Mouse (Mus musculus): ENCODE data around the gene Ppm1b.

Ppm1b gene

DNA sequence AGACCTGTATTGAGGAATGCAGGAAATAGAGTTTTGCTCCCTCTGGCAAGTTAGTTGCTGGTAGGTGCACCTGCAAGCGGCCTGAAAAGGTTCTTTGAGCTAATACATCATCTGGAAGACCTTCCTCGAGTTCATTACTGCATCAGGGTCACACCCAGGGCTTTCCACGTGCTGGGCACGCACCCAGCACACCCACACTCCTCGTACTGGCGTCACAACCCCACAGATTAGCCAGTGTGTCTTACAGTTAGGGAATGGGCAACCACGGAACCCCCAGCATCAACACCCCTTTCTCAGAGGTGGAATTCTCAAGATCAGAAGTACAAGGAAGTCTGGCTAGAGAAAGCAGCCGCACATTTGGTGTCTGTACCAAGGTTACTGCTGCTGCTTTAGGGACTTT is 67.7 kb downstream of the Ppm1b start:
- no peak for DNase-seq (ENCODE audit: low spot score)

DNA sequence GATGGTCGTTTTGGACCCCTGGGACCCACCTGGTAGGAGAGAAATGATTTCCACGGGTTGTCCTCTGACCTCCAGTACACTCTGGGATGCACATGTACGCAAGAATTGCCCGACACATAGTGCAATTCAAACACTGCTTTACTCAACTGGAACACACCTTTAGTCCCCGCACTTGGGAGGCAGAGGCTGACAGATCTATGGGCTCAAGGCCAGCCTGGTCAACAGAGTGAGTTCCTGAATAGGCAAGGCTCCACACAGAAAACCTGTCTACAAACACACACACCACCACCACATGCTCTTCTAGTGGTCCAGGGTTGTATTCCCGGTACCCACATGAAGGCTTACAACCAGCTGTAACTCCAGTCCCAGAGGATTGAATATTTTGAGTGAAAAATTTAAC is 68.6 kb downstream of the Ppm1b start:
- DNase-seq (ENCODE audit: low spot score) = no peak

DNA sequence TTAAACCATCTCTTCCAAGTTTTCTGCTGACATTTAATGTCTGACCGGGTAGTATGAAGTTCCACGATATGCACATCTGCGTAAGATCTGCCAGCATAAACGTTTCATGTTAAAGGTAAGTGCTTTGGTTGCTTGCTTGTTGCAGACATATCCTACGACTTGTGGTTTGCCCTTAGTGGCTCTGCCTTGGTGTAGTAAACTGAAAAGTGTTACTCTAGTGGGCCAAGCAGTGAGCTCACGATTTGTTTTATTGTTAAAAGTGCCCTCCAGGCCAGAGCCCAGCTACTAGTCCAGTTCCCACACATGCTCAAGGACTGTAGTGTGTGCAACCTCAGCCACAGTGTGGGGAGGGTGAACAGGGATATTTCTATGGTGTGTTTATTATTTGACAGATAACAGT is 69.9 kb downstream of the Ppm1b start:
- no peak for DNase-seq (ENCODE audit: low spot score)

DNA sequence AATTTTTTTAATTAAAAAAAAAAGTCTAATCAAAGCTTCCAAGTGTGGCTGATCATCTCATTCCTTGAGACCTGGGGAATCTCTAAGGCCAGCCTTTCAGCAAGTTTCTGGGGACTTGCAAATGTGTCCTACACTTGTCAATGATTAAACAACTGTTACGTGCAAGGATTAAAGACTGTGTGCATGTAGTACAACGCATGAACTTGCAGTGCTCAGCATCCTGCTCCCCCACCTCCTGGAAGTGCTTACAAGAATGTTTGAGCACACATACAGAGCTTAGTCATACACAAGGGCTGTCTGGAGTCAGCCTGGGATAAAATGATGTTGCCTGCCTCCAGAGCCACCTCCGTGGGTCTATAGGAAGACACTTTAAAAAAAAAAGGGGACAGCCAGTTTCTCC is 70.7 kb downstream of the Ppm1b start:
- DNase-seq (ENCODE audit: low spot score) = no peak

DNA sequence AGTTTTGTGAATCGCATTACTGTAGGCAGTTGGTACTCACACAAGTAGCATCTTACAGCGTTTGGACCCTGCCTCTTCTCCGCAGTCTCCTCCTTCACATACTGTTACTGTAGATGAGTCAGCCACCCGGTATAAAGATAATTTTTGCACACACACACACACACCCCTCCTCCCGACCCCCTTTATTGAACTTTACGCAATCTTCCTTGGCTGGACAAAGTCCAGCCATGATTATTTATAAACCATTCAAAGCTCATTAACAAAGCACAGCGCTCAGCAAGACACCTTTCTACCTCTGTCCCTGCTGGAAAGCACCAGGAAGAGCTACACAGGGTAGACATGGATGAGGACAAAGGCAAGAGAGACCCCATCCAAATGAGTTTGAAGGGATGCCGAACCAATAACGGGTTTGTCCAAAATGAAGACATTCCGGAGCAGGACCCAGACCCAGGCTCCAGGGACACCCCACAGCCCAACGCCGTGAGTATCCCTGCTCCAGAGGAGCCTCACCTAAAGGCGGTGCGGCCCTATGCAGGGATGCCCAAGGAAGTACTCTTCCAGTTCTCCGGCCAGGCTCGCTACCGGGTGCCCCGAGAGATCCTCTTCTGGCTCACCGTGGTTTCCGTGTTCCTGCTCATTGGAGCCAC is 71.7 kb downstream of the Ppm1b start, which contains the start of gene Slc3a1:
TSS of gene Slc3a1 (plus strand) at position 284 of the 647 bp plus-strand sequence.
- no peak for DNase-seq (ENCODE audit: low spot score)

DNA sequence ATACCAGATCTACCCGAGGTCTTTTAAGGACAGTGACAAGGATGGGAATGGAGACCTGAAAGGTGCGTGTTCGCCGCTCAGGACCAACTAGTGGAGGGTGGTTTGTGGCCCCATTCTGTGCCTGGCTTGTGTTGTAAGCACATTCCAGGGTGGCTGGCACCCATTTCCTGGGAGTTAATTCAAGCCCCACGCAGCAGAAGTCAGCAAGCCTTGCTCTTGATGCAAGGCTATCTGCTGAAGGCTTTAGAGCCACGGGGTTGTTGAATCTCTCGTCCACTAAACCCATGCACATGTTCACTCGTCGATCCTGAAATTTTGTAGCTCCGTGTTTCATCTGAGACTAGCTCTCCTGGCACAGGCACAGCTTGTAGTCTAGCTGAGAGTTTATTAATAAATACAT is 72.3 kb downstream of the Ppm1b start:
- DNase-seq (ENCODE audit: low spot score) = no peak

DNA sequence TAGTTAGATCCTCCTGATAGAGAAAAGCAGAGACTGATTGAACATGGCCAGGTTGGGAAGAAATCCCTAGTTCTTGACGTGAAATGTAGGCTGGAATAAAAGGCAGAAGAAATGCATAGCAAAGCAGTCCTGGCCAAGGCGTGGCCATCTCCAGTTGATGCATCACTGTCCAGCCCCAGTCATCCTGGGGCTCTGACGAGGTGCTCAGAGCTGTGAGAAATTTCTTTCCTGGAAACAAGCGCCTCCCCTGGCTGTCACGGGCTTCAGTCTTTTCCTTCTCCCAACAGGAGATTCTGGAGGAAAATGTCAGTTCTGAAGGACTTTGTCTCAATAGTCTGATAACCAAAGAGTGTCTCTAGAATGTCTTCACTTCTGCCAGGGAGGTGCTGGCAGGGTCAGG is 74.1 kb downstream of the Ppm1b start:
- DNase-seq (ENCODE audit: low spot score) = no peak

DNA sequence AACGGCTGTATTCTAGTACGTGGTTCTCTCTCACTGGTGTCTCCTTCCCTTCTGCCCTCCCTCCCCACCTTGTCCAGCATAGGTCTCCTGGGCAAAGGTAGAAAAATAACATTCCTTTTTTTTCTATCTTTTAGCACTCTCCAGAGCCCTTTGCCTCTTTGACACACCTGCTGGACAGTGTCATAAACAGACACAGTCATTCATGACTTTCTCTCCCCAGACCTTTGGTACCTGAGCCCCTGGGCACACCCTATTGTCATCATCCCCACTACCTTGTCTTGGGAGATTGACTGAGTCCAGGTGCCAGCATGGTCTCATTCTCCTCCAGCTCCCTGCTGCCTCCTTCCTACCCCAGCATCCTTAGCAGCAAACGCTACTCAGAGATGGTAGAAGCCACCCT is 76.5 kb downstream of the Ppm1b start:
- DNase-seq (ENCODE audit: low spot score) = no peak

DNA sequence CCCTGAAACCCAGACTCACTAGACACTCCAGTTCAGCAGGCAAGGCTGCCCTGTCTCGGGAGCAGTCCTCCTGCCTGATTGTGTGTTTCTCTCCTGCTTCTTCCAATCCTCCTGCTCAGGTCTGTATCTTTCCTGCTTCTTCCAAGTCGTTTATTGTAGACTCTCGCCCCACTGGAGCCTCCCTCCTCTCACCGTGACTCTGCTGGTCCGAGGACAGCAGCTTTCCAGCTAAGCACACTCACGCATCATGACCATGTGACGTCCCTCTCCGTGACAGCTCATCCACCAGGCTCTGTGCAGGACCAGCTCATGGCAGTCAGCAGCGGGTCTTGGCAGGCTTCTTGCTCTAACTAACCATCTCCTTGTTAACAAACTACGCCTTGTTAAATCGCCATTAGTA is 77.5 kb downstream of the Ppm1b start:
- DNase-seq (ENCODE audit: low spot score) = no peak

DNA sequence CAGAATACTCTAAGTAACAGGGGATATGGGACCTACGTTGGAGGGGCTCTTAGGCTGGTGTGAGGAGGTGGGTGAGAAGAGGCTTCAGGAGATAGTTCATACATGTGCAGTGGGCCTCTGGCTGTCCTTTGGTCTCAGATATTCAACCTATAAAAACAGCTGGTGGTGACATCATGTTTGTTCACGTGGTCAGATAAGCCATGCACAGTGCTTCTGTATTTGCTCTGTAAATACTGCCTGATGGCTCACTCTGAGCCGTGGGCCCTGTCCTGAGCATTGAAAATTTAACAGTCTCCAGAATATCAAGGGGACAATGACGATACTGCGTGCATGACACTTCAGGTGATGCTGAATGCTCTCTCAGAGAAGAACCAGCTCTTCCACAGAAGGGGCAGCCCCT is 81.3 kb downstream of the Ppm1b start:
- no peak for DNase-seq (ENCODE audit: low spot score)

DNA sequence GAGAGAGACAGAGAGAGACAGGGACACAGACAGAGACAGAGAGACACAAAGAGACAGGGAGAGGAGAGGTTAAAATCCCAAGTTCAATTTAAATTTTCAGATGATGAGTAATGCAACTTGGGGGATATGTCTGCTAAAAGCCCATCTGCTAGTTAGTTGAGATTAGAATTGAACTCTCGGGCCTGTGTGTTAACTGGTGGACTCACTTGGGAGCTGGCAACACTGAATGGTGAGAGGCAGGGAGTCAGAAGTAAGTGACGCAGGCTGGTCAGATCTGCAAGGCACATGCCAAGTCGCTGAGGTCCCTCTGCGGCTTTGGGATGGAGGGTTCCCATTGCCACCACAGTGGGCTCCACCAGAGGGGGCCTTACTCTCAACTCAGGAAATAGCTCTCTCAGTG is 81.8 kb downstream of the Ppm1b start:
- no peak for DNase-seq (ENCODE audit: low spot score)

DNA sequence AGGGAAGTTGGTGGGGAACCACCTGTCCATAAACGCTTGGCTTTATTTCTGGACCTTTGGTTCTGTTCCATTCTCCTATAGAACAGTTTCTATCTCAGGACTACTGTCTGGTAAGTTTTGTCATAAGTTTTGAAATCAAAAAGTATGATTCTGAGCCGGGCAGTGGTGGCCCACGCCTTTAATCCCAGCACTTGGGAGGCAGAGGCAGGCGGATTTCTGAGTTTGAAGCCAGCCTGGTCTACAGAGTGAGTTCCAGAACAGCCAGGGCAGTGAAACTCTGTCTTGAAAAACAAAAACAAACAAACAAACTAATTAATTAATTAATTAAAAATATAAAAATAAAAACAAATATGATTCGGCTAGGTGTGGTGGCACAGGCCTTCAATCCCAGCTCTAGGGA is 82.2 kb downstream of the Ppm1b start:
- DNase-seq (ENCODE audit: low spot score) = no peak

DNA sequence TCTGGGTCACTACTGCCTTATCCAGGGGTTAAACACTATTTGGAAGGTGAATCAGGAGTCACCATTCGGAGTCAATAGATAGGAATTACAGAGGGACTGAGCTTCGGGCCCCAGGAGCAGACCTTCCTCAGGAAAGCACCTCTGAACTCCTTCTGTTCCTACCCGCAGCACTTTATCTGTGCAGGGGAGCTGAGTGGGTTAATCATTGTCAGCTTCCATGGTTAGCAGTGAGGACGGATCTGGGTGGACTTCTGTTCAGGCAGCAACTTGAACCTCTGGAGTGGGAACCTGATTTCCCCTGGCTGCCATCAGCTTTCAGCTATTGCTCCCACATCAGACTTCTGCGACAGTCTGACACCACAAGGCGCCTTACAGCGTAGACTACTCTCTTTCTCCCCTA is 84.4 kb downstream of the Ppm1b start:
- no peak for DNase-seq (ENCODE audit: low spot score)

DNA sequence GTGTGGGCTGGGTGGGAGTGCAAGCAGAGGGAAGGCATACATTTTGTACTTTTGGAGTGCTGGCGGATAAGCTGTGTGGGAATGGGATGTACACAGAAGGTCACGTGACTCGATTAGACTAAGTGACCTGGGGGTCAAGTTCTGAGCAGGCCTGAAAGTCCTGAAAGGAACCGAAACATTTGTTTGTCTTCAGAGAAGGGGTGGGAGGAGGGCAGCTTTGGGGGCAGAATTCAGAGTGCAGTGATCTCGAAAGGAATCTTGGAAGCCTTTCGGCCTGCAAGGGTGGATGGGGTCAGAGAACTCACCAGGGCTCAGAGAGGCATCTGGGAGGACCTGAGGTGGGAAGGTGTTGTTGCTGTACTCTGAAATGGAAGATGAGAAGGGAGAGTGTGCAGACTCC is 85.9 kb downstream of the Ppm1b start:
- DNase-seq (ENCODE audit: low spot score) = no peak

DNA sequence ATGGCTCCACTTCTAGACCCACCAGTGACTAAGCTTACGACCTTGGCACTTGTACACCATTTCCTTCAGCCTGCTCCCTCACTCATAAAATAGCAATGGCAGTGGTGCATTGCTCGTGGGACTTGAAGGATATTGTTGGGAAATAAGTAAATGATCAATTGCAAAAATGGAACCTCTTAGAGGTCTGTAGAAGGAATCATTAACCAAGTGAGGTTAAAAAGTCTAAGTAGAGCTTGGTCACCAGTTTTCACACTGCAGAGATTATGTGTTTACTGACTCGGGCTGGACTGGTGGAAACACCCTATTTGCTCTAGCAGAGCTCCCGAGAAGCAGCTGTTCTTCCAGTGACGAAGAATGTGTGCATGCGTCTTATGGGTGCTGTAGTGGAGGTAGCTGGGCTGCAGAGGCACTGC is 86.9 kb downstream of the Ppm1b start:
- DNase-seq (ENCODE audit: low spot score) = no peak

DNA sequence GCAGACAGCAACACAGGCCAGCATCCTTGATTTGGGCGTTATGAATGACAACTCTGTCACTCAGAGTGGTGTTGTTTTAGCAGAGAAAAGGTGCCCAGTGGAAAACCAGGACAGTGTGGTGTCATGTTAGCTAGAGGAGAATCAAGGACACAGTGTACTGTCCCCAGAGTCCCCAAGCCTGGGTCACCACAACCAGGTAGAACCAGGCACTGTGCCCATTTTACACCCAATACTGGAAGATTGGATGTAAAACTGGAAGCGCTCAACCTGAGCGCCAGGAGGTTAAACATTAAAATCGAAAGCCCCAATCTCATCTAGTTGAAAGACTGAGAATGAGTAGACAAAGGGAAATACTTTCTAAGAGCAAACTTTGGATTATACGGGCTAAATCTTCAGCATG is 87.9 kb downstream of the Ppm1b start:
- no peak for DNase-seq (ENCODE audit: low spot score)

DNA sequence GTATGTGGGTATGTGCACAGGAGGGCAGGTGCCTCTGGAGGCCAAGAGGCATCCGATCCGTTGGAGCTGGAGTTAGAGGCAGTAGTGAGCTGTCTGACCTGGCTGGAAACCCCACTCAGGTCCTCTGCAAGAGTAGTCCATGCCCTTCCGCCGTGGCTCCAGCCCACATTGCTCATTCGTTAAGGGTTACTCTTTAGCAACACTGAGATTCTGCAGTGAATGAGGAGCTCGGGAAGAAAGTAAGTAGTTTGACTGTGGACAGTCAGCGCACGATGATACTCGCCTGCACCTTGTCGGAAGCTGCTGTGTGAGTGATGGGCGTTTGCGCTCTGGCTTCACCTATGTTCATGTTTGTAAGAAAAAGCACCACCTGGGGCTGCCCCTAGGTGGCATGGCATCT is 88.6 kb downstream of the Ppm1b start:
- DNase-seq (ENCODE audit: low spot score) = no peak

DNA sequence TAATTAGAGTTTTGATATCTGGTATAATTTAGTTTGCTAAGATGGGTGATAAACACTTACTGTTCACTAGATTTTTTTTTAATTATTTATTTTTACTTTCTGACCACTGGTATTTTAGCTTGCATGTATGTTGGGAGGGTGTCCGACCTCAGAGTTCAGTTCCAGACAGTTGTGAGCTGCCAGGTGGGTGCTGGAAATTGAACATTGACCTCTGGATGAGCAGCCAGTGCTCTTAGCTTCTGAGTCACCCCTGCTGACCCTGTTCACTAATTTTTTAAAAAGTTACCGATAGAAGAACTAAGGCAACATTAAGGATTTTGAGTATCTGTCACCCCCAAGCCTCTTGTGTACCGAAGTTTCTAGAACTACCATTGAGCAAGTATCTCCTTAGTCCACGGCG is 91.8 kb downstream of the Ppm1b start:
- DNase-seq (ENCODE audit: low spot score) = no peak

DNA sequence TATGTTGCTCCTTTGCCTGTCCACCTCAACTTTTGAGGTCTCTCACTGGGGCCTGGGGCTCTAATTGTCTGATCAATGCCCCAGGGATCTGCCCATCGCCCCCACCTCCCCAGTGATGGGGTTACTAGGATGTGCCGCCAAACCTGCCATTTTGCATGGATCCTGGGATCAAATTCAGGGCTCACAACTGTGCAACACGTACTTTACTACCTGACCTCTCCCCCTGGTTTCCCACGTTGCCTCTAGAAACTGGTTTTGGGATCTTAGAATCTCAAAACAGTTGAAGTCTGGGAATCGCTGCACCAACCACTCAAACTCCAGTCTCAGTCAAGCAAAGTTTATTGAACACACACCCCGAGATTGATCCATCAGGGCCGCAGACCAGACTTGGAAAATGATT is 101.7 kb downstream of the Ppm1b start:
- no peak for DNase-seq (ENCODE audit: low spot score)

DNA sequence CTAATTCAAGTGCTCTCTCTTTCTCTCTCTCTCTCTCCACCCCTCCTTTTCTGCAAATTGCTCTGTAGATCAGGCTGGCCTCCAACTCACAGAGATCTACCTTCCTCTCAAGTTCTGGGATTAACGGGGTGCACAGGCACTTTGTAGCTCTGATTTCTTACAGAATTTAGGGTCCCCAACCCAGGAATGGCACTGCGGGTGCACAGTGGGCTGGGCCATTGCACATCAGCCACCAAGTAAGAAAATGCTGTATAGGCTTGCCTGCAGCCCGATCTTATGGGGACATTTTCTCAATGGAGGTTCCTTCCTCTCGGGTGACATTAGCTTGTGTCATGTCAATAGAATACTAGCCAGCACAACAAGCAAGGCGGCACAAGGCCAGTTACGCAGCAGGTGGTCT is 102.6 kb downstream of the Ppm1b start:
- no peak for DNase-seq (ENCODE audit: low spot score)

DNA sequence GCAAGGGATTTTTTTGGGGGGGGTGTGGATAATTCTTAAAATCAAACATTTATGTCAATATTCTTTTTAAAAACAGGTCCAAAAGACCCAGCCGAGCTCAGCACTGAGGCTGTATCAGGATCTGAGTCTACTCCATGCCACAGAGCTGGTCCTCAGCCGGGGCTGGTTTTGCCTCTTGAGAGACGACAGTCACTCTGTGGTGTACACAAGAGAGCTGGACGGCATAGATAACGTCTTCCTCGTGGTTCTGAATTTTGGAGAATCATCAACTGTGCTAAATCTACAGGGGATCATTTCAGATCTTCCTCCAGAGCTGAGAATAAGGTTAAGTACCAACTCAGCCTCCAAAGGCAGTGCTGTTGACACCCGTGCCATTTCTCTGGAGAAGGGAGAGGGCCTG is 107.0 kb downstream of the Ppm1b start:
- DNase-seq (ENCODE audit: low spot score) = no peak

DNA sequence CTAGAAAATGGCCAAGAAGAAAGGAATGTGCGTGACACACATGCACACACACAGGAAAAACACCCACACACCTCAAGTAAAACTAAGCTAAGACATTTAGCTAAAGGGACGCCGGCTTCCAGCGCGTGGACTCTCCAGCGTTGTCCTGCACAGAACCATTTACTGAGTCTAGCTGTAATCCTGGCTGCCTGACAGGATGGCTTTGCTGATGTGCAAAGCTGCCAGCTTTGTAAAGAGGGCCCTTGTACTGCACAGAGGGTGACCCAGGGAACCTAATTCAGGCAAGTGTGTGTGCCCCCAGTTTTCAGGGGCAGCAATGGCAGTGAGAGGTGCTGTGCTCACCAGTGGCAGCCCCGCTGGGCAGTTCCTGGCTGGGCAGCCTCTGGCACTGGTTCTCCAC is 110.8 kb downstream of the Ppm1b start:
- DNase-seq (ENCODE audit: low spot score) = no peak

DNA sequence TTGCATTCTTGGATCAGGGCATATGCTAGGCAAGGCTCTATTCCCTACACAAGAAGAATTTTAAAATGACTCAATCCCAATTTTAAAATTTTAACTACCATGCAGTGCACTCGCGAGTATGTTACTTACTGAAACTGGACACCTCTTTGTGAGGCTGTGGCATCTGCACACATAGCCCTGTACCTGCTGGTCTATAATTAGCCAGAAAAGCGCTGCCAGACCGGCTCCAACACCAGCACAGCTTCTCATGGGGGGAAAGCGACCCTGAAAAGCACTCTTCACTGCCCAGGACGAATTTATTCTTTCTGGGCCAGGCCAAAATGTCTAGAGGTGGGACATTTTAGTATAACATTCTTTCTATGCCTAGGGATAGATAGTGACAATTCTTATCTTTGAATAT is 114.1 kb downstream of the Ppm1b start:
- DNase-seq (ENCODE audit: low spot score) = no peak

DNA sequence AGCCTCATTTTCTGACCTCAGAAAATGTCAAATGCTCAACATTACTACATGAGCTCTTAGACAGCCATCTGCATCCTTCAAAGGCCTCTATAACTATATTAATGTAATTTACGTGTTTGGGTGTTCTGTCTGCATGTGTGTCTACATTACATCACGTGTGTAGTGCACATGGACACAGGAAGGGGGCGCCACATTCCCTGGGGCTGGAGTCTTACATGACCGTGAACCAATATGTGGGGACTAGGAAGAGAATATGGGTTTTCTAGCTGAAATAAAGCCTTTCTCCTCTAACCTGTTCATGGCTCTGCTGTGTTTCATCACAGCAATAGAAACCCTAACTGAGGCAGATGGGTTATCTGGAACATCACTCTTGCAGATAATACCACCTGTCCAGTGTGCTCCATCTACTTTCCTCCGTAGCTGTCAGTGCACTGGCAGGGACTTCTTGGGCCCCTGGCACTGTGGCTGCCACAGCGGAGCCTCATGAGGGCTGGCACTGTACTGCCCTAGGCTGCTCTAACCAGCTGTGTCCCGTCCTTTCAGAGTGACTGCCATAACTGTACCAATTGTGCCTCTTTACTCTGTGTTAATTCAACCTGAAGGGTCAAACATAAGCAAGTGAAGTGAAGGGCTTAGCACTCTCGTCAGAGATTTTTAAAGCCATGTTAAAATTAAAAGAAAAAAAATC is 114.7 kb downstream of the Ppm1b start:
- DNase-seq (ENCODE audit: low spot score) = no peak

Measured in embryo, embryonic 10 days (tissue).